Mouse (Mus musculus) inflammation-experienced regulatory T-cells, adult 6 months (primary cell): ENCODE results near the gene Tma7. TPM values are rescaled to one million over a fixed set of nuclear protein-coding genes. Genes with fewer than 3 reads are reported as not detected.

Source experiments
- ATAC-seq: one replicate; pipeline ENCODE4 v1.8.0; 2017
- polyA plus RNA-seq, 3 experiments: library from polyadenylated mRNA; unstranded; fragments of 100-300 nt; shearing (Covaris generic); gene quantifications; one replicate each; pipeline ENCODE4 v1.2.1; 2017

Tma7 gene
- polyA plus RNA-seq, 3 experiments from 2014 or later, result 763 to 998 (median 907) TPM

- ATAC-seq, result no peak
Observed at GRCm38 (mm10) chr9:109040216-109040615, 42.2 kb downstream of the Tma7 start.

- ATAC-seq, result no peak
Observed at GRCm38 (mm10) chr9:109039681-109040080, 42.7 kb downstream of the Tma7 start.

- peak; percentile 21 for ATAC-seq
Observed at GRCm38 (mm10) chr9:109038901-109039364, 43.5 kb downstream of the Tma7 start.

GRCm38 (mm10) chr9:109038086-109038895 lies 44.1 kb downstream of the Tma7 start, which contains the start of gene Shisa5:
Gene Shisa5 (plus strand): TSS chr9:109038565.
- peak; percentile 80 for ATAC-seq

- no peak for ATAC-seq
Observed at GRCm38 (mm10) chr9:109032435-109032834, 50.0 kb downstream of the Tma7 start.

- no peak for ATAC-seq
Observed at GRCm38 (mm10) chr9:109031686-109032085, 50.7 kb downstream of the Tma7 start.

- no peak for ATAC-seq
Observed at GRCm38 (mm10) chr9:109031001-109031400, 51.4 kb downstream of the Tma7 start.

- ATAC-seq, result no peak
Observed at GRCm38 (mm10) chr9:109030312-109030711, 52.1 kb downstream of the Tma7 start.

GRCm38 (mm10) chr9:109028919-109029318 lies 53.5 kb downstream of the Tma7 start:
- ATAC-seq, result no peak

GRCm38 (mm10) chr9:109028421-109028820 lies 54.0 kb downstream of the Tma7 start:
- ATAC-seq, result no peak

GRCm38 (mm10) chr9:109027521-109027920 lies 54.9 kb downstream of the Tma7 start:
- no peak for ATAC-seq

Other genes starting within 250 kb of the Tma7 start
- 10 to 100 TPM in 1 of 3 experiments, 1 to 10 TPM in 2; 7.3 to 12.6 (median 8.2) TPM for gene Slc26a6, start 229.3 kb downstream of the Tma7 start, polyA plus RNA-seq
- gene Tmem89, start 168.0 kb downstream of the Tma7 start, polyA plus RNA-seq, result not detected
- 100 to 1,000 TPM; 187 to 203 (median 188) TPM for gene Uqcrc1, start 146.0 kb downstream of the Tma7 start, polyA plus RNA-seq
- under 1 TPM in 2 of 3 experiments, not detected in 1; 0.05 to 0.39 TPM for gene Col7a1, start 129.0 kb downstream of the Tma7 start, polyA plus RNA-seq
- not detected for gene Ucn2, start 96.6 kb downstream of the Tma7 start, polyA plus RNA-seq
- gene Pfkfb4, start 90.8 kb downstream of the Tma7 start, polyA plus RNA-seq, result 1 to 10 TPM; 2.7 to 4.4 (median 4.2) TPM
- 1,000 to 10,000 TPM; 1,866 to 3,808 (median 3,640) TPM for gene Shisa5, start 44.0 kb downstream of the Tma7 start, polyA plus RNA-seq
- 10 to 100 TPM; 42.7 to 50.3 (median 49.9) TPM for gene Trex1, start 22.9 kb downstream of the Tma7 start, polyA plus RNA-seq
- gene Atrip, start 8.5 kb downstream of the Tma7 start, polyA plus RNA-seq, result 10 to 100 TPM; 19.2 to 28.2 (median 24.9) TPM
- 10 to 100 TPM; 12.1 to 15.5 (median 12.3) TPM for gene Ccdc51, start 94 bp downstream of the Tma7 start, polyA plus RNA-seq
- gene Plxnb1, start 12.8 kb upstream of the Tma7 start, polyA plus RNA-seq, result 1 to 10 TPM; 1.1 to 1.5 (median 1.1) TPM
- gene Fbxw21, start 79.5 kb upstream of the Tma7 start, polyA plus RNA-seq, result not detected
- gene Fbxw13, start 113.4 kb upstream of the Tma7 start, polyA plus RNA-seq, result not detected
- not detected for gene Fbxw20, start 152.2 kb upstream of the Tma7 start, polyA plus RNA-seq
- gene Fbxw14, start 205.1 kb upstream of the Tma7 start, polyA plus RNA-seq, result not detected